Mouse (Mus musculus) bone marrow macrophage, adult 2 months (primary cell): ENCODE data around the gene Slc31a2.

Experiments used
- CTCF ChIP-seq: IDR thresholded peaks from 2 replicates; pipeline ENCODE4 v1.5.1; 2012; ENCODE audit warnings: low read depth, mild to moderate bottlenecking, low read length, moderate library complexity
- POLR2A ChIP-seq: IDR thresholded peaks from 2 replicates; pipeline ENCODE4 v1.6.1; 2012; ENCODE audit warnings: mild to moderate bottlenecking, low read depth, low read length, borderline replicate concordance

DNA sequence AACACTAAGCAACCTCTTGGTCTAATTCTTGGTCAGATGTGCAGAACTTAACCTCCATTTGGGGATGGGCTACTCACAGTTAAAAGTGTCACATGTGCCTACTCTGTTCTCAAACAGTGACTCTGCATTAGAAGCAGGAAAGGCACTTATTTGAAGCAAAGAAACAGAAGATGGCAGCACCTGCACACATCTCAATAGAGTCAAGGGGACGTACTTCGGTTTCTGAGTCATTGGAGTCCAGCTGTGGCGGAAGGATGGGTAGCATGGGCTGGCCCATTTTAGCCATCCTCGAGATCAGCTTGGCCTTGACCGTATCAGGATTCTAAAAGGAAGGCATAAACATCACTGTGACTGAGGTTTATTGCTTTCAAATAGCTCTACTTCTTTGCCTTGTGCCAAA is 69.6 kb downstream of the Slc31a2 start:
- no peak for TF ChIP-seq CTCF
- TF ChIP-seq POLR2A: no peak
